Mouse (Mus musculus) ES-CJ7 (cell line): ENCODE measurements around the gene Axin2.

Source experiments
- DNase-seq: peaks from one replicate; pipeline ENCODE4 v3.0.0; 2011; ENCODE audit warnings: low read depth, low spot score

Gene Axin2

GRCm38 (mm10) chr11:108973459-108973858 is 53.3 kb downstream of the Axin2 start:
- DNase-seq = no peak

- no peak for DNase-seq
Observed at GRCm38 (mm10) chr11:108973866-108974265, 53.7 kb downstream of the Axin2 start.

GRCm38 (mm10) chr11:108975583-108975982 is 55.4 kb downstream of the Axin2 start:
- no peak for DNase-seq

- no peak for DNase-seq
Observed at GRCm38 (mm10) chr11:108980530-108980929, 60.4 kb downstream of the Axin2 start.

DNA sequence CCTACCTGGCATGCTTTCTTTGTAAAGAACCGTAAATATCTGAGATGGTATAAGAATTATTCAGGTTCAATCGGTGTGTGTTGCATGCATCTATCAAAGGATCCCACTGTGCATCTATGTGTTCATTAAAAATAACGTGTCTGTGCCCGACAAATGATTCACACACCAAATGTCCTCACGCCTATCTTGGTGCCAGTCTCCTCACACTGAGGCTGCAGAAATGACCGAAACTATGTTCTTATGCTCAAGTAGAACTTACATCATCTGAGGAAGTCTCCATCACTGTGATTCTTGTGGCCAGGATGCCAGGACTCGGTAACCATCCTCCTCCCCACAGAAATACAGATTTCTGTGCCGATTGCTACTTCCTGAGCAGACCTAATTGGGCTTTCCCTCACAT is 60.9 kb downstream of the Axin2 start:
- no peak for DNase-seq

DNA sequence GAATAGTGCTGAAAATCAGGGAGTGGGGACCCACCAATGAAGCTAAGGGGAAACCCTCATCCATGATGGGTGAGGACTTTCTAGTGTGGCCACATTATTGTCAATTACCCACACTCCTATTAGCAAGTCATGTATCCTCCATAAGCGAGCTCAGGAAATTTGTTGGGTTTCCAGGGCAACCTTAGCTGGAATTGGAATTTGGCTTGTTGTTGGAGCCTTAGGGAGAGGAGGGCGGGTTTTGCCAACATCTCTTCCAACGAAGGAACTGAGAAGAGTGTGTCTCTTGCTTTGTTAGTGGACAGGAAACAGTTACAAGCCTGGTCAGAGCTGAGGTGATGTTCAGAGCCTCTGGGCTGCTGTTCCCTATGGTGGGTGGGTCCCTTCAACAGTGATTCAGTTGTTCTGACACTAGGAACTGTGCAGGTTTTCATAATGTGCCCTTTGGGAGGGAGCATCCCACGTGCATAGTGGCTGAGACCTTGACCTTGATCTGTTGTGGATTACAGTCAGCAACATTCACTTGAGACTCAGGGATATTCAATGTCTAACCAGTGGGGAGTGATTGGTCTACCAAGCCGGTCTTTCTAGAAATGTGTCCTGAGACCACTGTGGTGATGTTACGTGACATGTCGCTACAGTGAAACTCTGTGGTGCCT is 63.4 kb downstream of the Axin2 start:
- DNase-seq = no peak

DNA sequence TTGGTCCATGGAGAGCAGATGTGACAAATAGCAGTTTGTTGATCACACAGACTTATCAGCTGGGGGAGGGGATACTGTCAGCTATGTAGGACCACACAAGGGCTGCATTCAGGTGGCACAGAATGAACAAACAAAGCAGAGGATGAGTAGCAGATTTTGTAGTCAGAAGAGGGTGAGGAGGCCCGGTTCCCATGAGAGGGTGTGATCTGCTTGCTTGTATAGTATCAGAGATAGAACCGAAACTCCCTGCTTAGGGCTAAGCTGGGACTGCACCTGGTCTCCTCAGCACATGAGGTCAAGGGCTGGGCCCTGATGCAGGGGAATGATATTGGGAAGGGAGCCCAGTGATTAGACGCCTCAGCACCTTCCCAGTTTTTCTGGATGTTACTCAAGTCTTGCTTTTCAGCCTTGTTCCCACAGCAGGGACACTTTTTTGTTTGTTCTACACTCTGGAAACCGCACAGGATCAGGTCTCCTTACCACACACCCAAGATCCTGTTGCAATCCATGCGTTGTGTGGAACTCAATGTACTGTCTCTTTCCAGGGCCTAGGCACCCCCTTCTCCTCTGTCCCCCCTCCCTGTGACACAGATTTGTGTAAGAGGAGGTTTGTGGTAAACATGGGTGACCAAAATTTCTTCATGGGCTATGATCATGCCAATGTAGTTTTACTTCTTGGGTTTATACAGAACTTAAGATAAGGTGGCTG is 64.7 kb downstream of the Axin2 start:
- DNase-seq = no peak

- no peak for DNase-seq
Observed at GRCm38 (mm10) chr11:108985836-108986235, 65.7 kb downstream of the Axin2 start.

DNA sequence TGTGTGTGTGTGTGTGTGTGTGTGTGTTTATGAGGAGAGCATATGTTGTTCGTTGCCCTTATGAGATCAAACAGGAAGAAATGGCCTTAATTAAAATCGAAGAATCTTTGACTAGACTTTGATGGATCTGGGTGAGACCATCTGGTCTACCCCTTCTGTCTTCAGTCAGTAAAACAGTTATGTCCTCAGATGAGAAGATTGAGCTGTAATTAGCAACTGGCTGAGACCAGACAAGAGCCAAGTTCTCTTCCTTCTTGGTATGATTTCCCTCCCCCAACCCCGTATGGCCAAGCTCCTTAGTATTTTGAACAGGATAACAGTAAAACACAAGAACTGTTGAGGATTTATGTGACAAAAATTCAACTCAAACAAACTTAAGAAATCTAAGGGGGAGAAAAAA is 67.1 kb downstream of the Axin2 start:
- no peak for DNase-seq

DNA sequence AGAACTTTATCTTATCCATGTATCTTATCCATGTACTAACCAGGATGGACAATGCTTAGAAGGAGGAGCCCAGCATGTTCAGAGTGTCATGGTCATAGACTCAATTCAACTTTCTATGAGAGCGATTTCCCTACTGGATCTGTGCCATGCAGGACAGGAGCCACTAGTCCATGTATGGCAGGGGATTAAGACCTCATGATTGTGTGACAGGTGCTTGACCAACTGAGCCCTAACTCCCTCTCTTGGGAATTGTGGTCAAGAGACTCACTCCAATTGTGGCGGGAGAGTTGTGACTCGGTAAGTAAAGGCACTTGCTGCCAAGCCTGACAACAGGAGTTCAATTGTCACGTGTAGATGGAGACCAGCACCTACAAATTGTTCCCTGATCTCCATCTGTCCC is 67.6 kb downstream of the Axin2 start:
- DNase-seq = no peak

GRCm38 (mm10) chr11:108988258-108988657 is 68.1 kb downstream of the Axin2 start:
- DNase-seq = no peak

DNA sequence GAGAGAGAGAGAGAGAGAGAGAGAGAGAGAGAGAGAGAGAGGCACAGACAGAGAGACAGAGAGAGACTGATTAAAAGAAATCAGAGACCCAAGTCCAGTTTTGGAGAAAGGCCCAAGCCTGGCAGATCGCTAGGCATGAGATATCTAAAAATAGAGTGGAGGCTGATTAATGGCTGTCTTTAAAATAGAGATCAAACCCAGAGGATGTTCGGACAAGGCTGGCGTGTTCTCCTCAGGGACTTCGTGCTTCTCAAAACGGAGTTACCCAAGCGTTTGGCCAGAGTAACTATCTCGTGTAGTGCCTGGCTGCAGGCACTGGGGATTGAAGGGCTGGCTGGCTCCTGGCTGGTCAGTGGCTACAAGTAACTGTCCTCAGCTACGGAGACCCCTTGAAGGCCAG is 69.8 kb downstream of the Axin2 start:
- no peak for DNase-seq

- DNase-seq = no peak
Observed at GRCm38 (mm10) chr11:108993414-108993813, 73.3 kb downstream of the Axin2 start.

DNA sequence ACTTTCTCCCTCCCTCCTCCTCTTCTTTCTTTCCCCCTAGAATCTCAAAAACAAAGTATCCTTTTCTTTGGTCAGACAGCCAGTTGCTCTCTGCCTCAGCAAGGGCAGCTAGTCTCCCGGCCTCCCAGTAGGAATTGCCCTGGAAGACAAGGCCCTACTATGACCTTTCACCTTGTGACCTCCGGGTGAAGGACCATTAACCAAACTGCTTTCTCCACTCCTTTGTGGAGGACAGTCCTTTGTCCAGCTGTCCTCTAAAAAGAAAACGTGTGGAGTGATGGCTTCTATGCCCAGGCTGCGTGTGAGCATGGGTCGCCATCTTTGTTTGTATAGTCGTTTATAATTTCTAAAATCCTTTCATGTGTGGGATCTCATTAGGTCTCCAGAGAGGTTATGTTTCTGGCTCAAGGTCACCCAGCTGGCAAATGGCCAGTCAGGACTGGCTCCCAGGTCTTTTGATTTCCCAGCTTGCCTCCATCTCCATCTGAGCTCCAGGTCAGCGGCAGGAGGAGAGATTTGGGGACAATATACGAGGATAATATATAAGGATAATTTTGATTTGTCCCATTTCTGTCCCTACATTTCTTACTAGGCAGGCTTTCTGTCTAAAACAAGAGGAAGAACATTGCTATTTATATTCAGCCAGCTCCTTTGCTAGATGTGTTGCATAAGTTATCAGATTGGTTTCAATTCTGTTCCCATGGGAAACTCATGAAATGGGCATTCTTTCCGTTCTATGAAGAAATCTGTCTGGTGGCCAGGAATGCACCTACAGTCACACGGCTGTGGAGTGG is 75.2 kb downstream of the Axin2 start:
- no peak for DNase-seq

- no peak for DNase-seq
Observed at GRCm38 (mm10) chr11:108995990-108996533, 75.9 kb downstream of the Axin2 start.

GRCm38 (mm10) chr11:108997816-108998215 is 77.7 kb downstream of the Axin2 start:
- DNase-seq = no peak
